Mouse (Mus musculus): ENCODE data around the gene Atp7b. TPM values are rescaled to one million over a fixed set of nuclear protein-coding genes. Genes with fewer than 3 reads are reported as not detected.

The Atp7b gene
- 1 to 10 TPM; 2.8 to 3.9 TPM for total RNA-seq (2021)
- long read RNA-seq, experiment 1, result 0 reads
- long read RNA-seq, experiment 2, result 0 reads

DNA sequence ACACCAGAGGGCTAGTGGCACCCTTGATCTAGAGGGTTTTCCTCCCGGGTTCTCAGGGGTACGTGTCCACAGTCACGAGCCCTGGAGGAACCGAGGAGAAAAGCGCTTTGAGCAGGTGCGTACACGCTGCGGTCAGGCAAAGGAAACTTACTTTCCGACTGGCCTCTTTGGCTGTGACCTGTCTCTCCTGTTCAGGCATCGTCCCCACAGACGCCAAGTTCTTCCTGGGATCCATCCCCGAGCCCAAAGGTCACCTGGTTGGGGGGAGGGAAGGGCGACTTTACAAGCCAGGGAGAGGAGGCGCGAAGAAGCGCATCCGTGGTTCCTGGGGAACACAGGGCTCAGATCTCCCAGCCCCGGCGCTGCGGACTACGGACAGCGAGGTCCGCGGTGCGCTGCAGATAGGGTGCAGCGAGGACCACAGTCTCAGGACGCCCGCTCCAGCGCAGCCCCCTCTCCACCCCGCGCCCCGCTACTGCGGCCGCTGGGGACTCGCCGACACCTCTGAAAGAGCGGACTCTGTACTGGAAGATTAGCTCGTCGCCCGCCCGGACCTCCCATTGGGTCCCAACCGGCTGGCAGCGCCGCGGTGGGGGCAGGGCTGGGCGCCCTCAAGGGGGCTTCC is at the start of gene Atp7b:
Gene Atp7b, minus strand, starts transcription at position 485 of the 625 bp plus-strand sequence.
- DNase-seq, result no peak

DNA sequence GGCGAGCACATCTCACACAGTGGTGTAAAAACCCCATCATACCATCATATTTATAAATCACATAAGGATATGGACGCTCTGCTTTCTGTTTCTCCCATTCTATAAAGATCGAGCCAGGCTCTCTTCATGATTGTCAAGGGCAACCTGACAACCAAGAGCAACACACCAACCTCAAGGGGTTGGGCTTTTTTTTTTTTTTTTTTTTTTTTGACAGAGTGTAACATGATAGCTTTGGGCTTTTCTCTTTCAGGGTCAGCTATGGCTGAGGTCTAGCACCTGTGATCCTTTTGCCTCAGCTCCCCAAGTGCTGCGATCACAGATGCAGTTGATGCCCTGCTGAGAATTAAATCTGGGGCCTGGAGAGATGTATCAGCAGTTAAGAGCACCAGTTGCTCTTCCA is 46.9 kb upstream of the Atp7b start:
- DNase-seq, result no peak

DNA sequence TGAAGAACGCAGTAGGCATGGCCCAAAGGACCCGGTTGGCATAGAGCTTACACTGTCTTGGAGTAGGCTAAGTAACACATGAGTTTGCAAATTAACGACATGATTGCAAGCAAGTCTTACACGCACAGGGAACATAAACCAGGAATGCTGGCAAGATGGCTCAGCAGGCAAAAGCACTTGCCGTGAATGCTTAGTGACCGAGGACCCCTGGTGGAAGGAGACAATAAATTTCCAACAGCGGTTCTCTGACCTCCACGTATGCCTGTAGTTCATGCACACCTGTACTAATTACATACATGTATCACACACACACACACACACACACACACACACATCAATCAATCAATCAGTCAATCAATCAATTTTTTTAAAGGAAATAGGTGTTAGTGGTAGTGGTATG is 31.5 kb upstream of the Atp7b start:
- peak; percentile 21 for DNase-seq

DNA sequence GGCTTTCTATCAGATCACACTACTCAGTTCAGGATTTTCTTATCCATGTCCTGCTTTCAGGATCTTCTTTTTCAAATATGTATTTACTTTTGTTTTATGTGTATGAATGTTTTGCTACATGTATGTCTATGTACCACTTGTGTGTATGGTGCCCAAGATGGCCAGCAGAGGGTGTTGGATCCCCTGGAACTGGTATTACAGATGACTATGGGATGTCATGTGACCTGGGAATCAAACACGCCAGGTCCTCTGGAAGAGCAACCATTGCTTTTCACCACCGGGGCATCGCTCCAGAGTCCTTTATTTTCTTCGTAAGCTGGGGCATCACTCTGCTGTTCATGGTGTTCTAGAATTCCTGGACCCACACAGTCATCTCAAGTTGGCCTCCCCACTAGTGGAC is 29.1 kb upstream of the Atp7b start:
- DNase-seq, result no peak

DNA sequence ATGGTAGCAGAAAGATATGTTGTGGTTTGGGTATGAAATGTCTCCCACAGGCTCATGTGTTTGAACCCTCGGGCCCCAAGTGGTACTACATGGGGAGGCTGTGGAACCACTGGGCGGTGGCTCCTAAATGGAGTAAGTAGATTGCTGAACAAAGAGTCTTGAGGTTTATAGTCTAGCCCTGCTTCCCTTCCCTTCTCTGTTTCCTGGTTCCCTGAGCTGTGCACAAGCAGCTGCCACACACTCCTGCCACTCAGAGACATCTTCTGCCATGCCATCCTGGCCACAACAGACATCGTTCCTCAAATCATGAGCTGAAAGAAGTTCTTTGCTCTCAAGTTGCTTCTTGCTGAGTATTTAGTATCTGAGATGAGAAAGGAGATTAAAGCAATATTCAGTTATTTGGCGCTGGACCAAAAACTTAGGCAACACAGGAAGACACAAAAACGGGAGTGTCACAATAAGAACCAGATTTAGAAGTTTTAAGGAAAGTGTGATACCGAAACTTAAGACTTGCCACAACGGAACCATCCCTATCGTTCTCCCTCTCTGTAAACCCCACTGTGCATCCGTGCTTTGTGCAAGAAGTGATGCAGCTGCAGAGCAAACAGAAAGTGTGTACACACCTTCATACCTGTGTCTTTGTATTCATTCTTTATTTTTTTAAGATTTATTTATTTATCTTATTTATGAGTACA is 19.4 kb upstream of the Atp7b start:
- DNase-seq, result no peak

DNA sequence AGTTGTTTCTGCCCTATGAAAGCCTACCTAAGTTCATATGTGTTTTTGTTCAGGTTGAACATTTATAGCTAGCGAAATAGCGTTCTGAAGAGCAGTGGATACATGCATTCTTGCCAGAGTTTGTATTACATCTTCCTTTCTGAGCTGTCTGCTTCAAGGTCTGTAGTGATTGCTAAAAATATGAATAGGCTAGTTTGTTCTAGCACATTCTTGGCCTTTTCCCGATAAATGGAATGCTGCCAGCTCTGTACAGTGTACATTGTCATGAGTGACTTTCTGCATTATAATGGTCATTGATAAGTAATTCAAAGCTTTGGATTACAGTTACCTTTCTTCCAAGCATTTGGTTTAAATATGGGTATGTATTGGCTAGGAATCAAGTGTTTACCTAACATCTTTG is 1.0 kb upstream of the Atp7b start:
- no peak for DNase-seq

DNA sequence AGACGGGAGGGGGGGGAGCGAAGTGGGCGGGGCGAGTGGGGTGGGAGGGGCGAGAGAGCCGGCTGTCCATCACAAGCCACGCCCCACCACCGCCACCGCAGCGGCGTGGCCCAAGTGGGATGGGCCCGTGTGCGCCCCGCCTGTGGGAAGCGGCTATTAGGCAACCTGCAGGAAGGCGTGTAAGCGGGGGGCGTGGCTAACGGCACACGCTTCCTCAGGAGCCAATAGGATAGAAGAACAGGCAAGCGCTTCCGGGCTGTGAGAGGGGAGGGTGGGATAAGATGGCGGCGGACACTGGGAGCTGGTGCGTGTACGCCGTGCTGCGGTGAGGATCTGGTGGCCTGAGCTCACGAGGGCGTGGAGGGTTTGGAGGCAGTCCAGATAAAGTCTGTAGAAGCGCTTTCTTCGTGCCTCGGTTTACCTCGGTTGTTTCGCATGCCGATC is 363 bp upstream of the Atp7b start, which contains the start of gene Alg11:
Gene Alg11, plus strand, starts transcription at position 276 of the 444 bp plus-strand sequence.
- DNase-seq, result peak; percentile 97

DNA sequence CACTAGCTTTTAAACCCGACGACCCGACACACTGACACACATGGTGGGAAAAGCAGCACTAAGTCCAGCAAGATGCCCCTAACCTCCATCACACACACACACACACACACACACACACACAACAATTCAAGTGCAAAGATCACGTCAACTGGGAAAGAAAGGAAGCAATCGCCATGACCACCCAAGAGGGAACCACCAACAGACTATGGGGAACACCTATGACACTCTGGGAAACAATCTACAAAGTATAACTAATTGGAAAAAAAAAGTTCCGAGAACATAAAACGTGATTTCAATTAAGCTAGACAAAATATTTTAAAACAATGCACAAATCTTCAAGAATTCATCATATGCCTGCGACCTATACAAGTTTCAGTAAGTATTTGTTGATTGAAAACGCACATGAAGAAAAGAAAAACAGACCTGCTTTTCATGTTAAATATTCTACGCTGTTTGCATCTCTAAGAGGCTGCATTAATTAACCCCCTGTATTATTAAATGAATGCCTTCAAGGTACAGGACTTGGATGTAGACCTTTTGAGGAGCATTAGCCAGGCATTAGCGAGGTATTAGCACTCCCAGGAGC is 859 bp downstream of the Atp7b start:
- no peak for DNase-seq

DNA sequence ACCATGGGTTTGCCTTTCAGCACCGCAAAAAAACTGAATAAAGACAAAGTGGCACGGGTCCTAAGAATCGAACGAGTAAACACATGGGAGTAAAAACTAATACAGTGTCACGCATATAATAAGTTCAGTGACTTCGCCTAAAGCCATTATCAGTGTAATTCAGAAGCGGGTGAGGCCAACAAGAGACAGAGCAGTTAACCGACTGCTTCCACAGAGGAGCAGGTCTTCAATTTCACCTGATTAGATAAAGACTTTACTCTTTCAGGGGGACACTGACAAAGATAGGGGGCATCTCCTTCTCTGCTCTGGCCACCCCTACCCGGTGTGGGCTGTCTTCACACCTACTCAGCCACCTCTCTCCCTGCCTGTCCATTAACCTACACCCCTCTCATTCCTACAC is 1.7 kb downstream of the Atp7b start:
- no peak for DNase-seq

DNA sequence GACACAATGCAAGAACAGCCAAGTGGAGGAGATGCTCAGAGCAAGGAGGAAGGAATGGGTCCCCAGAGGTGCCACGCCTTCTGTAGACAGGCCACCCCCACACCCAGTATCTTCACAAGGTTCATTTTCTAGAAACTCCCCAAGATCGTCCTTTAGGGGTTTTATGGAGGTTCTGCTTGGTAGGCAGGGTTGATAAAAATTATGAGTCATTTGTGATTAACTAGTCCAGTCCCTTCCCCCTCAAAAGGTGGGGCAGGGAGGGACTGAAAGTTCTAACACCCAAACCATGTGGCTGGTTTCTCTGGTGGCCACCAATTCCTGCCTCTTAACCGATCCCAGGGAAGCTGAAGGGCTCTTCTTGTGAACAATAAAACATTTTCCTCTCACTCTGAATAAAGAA is 3.3 kb downstream of the Atp7b start:
- no peak for DNase-seq

DNA sequence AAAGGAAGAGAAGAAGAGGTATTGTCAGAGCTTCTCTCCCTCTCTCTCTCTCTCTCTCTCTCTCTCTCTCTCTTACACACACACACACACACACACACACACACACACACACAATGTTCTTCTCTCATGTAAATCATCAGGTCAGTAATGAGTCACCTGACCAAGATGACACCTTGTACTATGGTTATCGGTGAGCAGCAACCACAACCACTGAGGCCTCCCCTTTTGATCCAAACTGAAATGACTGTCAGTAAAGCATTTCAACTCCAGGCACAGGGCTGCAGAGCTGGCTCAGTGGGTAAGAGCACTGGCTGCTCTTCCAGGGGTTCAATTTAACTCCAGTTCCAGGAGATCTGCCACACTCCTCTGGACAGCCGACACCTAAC is 4.6 kb downstream of the Atp7b start:
- DNase-seq, result no peak

DNA sequence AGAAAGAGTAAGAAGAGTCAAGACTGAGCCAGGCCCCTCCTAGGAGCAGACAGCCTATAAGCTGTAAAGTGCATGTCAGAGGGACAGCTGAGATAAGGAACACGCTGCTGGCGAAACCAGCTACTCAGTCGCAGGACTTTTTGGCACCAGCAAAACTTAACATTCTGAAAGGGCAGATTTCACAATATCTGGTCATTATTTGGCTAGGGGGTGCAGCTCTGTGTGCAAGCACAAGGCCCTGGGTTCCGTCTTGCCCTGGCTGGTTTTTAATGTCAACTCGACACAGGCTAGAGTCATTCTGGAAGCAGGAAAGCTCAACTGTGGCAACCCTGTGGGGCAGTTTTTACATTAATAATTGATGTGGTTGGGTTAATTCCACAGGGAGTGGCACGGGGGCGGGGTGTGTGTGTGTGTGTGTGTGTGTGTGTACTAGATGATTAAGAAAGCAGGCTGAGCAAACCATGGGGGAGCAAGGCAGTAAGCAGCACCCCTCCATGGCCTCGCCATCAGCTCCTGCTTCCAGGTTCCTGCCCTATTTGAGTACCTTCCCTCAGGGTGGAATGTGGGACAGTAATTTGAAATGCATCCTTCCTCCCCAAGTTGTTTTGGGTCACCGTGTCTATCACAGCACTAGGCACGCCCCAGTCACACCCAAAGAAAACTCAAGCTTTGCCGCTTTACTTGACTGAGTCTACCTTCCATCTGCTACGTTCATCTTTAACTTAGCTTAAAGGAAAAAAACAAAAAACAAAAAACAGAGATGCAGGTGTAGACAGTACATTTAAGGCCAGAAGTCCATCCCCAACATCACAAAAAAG is 5.2 kb downstream of the Atp7b start:
- DNase-seq, result peak; percentile 46

DNA sequence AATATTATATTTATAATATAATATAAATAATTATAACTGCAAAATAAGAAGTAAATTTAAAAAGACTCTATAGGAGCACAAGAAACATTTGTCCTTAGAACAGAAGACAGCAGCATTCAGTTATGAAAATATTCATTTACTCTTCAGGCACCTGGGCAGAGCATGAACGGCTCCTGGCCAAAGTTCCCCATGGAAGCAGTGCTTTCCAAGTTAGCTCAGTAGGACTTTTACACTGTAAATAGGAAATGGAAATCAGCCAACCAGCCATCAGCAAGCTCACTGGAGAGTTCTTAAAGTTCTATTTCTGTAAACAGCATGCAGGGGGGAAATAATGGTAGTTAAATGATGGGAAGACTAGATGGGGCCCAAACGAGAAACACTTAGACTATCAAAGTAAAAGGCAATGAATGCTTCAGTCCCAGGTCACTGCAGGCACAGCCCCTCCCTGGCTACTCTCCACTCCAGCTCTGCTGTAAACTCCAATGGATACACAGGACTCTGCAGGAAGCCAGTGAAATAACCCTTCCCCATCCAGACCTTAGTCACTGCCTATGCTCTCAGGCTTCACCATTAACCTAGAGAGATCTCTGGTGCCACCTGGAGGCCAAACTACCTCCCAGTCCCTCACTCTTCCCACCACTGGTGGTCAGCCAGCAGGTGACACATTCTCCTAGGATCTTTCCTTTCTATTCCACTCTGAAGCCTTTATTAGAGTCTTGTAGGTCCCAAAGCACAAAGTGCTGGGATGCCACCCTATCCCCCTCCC is 12.2 kb downstream of the Atp7b start:
- peak; percentile 67 for DNase-seq

DNA sequence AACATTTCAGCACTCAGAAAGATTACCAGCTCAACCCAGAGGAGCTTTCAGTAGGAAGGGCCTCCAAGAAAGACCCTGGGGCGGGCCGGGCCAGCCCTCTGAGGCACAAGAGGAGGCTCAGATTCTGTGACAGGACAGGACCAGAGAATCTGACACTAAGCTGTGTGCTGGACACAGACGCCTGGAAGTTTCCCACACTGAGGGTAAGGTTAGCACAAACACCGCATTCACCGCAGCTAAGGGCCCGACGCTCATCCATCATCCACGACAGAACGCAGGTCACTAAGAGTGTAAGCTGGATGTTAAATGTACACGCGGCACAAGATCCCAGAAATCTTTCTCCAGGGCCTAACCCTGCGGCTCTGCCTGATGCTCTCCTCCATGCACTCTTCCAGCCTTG is 16.4 kb downstream of the Atp7b start:
- no peak for DNase-seq

DNA sequence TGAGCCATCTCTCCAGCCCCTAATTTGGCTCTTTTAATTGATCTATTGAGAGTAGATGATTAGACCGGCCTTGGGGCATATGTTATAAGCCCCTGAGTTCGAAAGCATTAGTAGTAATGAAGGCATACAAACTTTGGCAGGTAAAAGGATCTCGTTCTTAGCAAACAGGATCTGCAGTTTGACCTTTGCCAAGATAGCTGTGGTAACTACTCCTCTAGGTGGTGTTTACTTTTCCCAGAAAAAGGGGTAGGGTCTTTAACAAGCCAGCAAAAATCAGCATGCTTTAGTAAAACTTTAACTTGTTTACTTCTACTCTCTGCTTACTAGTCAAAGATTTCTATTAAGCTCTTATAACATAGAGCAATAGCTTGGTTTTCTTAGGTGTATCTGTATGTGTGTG is 17.6 kb downstream of the Atp7b start:
- no peak for DNase-seq

DNA sequence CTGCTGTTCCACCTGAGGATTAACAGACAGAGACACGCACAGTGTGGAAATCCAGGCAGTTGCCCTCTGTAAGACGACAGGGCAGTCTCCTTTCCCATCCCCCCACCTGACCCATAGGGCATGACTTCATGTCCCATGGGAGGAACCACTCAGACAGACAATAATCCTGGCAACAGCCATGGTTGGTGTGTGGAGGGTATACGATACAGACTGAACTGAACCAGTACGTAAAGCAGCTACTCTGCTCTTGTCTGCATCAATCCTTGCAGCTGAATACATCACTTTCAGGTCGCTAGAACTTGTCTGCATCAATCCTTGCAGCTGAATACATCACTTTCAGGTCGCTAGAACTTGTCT is 20.0 kb downstream of the Atp7b start:
- DNase-seq, result no peak

DNA sequence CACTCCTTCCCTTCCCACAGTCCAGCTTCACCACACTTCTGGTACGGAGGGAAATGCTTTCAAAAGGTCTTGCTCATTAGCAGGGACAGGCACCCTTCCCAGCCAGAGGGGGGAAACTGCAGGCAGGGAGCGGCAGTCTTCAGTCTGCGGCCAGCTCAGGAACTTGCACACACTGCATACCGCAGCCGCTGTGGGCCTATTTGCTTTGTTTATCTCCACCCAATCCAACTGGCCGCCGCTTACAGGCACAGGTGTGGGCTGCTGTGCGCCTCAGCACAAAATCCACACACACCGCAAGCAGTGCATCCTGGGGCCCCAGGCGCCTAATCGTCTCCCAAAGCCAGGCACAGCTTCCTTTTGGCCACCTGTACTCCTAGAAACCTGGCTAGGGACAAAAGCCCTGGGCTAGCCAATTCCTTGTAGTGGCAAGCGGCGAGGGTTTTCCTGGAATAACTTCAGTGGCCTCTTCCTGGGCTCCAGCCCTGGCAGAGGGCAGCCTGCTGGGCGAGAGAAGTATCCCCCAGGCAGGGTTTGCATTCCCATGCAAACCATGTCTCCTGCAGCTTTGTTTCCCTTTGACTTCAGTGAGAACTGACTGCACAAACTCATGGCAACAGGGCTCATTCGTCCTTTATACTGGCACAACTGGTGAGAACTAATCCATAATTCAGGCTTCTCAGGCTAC is 20.5 kb downstream of the Atp7b start:
- DNase-seq, result no peak

DNA sequence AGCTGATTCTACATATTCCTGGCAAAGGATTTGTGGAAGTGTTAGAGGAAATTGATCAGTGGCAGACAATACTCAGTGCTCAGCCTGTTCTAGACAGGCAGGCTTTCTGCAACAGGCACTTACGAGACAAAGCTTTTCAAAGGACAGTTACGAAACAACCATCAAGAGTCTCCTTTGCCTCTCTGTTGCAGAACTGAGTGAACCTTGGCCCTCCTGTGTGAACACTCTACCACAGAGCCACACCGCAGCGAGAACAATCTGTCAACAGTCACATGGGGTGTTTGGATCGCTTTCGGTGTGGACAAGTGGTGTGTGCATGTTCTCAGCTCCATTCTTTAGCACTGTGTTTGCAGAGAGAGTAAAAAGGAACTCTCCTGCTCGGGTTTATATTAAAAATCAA is 23.1 kb downstream of the Atp7b start:
- DNase-seq, result no peak

DNA sequence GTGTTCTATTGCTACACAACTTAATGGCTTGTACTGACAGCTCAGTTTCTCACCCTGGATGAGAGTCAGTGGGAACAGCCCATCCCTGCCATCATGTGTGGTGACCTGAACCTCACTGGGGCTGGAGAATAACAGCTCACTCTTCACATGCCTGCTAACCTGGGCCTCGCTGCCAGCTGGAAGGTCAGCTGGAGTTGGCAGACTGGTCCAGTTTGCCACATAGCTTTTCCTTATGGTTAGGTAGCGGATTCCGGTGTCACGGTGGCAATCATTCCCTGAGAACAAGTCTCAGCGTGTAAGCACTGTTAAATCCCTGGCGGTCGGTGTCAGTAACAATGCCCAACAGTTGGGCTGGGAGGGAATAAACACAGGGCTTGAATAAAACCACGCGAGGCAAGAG is 24.0 kb downstream of the Atp7b start:
- no peak for DNase-seq

DNA sequence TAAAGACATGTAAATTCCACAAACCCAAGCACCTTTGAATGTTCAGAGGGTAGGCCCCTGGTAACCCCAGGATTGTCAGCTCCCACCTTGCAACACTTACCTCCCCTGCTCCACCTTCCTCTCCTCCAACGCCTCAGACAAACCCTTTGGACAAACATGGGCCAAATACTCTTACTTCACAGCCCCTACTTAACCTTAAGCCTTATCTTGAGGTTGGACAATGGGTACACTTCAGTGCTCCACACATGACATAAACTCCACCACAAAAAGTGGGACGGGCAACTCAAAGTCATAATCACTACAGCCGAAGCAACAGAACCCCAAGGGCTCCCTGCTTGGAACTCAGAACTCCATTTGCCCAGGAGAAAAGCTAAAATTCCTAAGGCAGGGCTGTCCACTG is 29.1 kb downstream of the Atp7b start:
- no peak for DNase-seq

DNA sequence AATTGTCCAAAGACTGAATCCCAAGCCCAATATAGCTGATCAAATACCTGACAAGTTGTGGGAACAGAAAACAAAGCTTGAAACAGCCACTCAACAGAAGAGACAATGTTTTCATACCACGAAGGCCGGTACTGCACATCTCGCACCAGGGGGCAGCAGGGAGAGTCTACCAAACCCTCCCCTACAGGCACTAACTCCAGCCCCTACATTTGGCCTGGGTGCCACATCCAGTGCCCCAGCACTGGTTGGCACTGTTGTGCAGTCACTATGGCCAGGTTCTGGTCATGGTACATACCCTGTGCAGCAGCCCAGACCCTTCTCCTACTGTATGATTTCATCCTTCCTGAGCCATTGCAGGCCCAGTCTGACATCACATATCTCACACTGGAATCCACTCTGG is 31.1 kb downstream of the Atp7b start:
- no peak for DNase-seq

DNA sequence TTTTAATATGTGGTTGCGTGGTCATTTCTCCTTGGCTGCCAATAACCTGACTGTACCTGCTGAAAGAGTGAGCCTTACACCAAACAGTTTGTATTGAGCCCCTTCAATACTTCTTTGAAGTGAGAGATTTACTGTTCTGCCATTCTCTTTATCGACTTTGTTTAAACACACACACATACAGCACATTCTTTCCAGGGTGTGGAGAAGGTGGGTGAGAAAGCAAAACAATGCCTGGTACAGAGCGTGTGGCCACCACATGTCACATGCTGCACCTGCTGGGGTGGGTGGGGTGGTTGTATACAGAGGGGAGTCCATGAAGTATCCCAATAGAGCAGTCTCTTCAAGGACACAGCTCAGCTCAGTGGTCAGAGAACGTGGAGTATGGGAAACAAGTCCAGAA is 34.9 kb downstream of the Atp7b start:
- DNase-seq, result no peak
